Mouse (Mus musculus) kidney, postnatal 0 days (tissue): ENCODE data around the gene Kif1a. TPM values are rescaled to one million over a fixed set of nuclear protein-coding genes. Genes with fewer than 3 reads are reported as not detected.

Source experiments
- ATAC-seq: fragments of 200-750 bp; cut with Nextera tagmentation; replicated peaks from 2 replicates; pipeline ENCODE4 v1.8.0; 2017; ENCODE audit warnings: low read depth, moderate number of reproducible peaks, moderate TSS enrichment, moderate library complexity; ENCODE audit not compliant: low FRiP score
- DNase-seq: peaks from one replicate; pipeline ENCODE4 v3.0.0-alpha.2; 2016; ENCODE audit warnings: low spot score
- H3K27ac ChIP-seq: fragments of 300-500 bp; sonication (generic); 2 replicates; pipeline ENCODE4 v1.5.1; 2014; ENCODE audit warnings: mild to moderate bottlenecking
- H3K27me3 ChIP-seq: fragments of 300-500 bp; sonication (generic); 2 replicates; pipeline ENCODE4 v1.6.1; 2014; ENCODE audit warnings: low read length, mixed read lengths; ENCODE audit not compliant: insufficient read depth
- H3K36me3 ChIP-seq: fragments of 300-500 bp; sonication (generic); 2 replicates; pipeline ENCODE4 v1.6.1; 2014; ENCODE audit warnings: low read length, mixed read lengths; ENCODE audit not compliant: insufficient read depth
- H3K4me1 ChIP-seq: fragments of 300-500 bp; sonication (generic); replicated peaks from 2 replicates; pipeline ENCODE4 v1.6.1; 2014; ENCODE audit warnings: antibody characterized with exemption, low read length, mixed read lengths; ENCODE audit not compliant: insufficient read depth
- H3K4me2 ChIP-seq: fragments of 300-500 bp; sonication (generic); 2 replicates; pipeline ENCODE4 v1.6.1; 2014; ENCODE audit warnings: mild to moderate bottlenecking, low read length, moderate library complexity, mixed read lengths
- H3K4me3 ChIP-seq: fragments of 300-500 bp; sonication (generic); replicated peaks from 2 replicates; pipeline ENCODE4 v1.5.1; 2014; ENCODE audit warnings: low read depth, low read length
- H3K9ac ChIP-seq: fragments of 300-500 bp; sonication (generic); 2 replicates; pipeline ENCODE4 v1.6.1; 2014; ENCODE audit warnings: low read depth, low read length
- H3K9me3 ChIP-seq: fragments of 300-500 bp; sonication (generic); replicated peaks from 2 replicates; pipeline ENCODE4 v1.6.1; 2016; ENCODE audit warnings: low read length, inconsistent platforms, mixed read lengths
- CTCF ChIP-seq: IDR thresholded peaks from 2 replicates; pipeline ENCODE4 v1.5.1; 2016; ENCODE audit warnings: antibody characterized with exemption, low read depth, mild to moderate bottlenecking, moderate library complexity
- WGBS: fragments of 180-500 bp; shearing (Covaris S2); extraction: QIAGEN DNeasy Blood & Tissue Kit; methylation state at CpG from one replicate; pipeline ENCODE4 v1.1.7; 2014; 5-methylcytosine and 5-hydroxymethylcytosine counted together
- polyA plus RNA-seq: library from polyadenylated mRNA; unstranded; fragments of >200 nt; fragmentation: Nextera tagmentation; extraction: Ambion mirVana; gene quantifications from 2 replicates; pipeline ENCODE4 v1.2.1, GENCODE M21; 2015

The Kif1a gene
- polyA plus RNA-seq, 1 experiment from 2014 or later = 3.7 TPM

DNA sequence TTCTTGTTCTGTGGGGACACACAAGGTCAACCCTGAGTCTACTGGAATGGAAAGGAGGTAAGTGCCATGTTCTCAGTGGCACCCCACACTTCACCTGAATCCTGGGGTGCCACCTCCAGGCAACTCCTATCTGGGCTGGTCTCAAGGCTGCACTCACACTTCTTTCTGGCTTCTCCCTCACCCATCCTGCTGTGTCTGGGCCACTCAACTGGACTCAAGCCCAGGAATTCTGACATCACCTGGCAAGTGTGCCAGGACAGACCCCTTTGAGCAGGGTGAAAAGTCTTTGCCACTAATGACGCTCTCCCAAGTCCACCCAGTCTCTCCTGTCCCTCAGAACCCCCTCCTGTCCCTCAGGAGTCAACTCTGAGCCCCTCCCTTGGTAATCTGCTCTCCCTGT is 33.2 kb downstream of the Kif1a start:
- H3K9me3 ChIP-seq = no peaks in the 10 kb centered on the region
- H3K36me3 ChIP-seq = no peaks in the 10 kb centered on the region
- H3K4me2 ChIP-seq = no peak overlapping the region
- no peaks in the 10 kb centered on the region for H3K27me3 ChIP-seq
- H3K9ac ChIP-seq = no peak overlapping the region
- DNase-seq (no peak), ATAC-seq (no peak)
- H3K27ac ChIP-seq = no peak overlapping the region
- no peak for TF ChIP-seq CTCF
- no peaks in the 10 kb centered on the region for H3K4me1 ChIP-seq
- 89% methylated on average over 1 of the region's 1 CpGs for WGBS
- H3K4me3 ChIP-seq = no peak overlapping the region

DNA sequence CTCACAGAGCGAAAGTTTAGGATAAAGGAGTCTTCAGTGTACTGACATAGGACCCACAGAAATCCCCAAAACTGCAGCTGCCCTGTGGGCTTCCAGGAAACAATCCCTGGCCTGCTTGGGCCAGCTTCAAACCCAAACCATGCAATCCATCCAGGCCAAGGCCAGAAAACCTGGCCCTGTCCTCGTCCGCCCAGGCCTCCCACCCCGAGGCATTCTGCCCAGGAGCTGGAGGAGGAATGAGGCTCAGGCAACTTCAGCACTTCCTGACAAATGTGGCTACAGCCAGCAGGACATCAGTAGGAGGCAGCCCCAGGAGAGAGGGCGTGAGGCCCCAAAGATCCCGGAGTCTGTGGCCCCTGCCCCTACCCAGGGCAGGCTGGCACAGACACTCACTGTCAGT is 36.1 kb downstream of the Kif1a start:
- ATAC-seq (no peak), DNase-seq (no peak)
- Histone ChIP-seq H3K4me1 (no peaks in the 10 kb centered on the region), H3K9me3 (no peaks in the 10 kb centered on the region), H3K27me3 (no peaks in the 10 kb centered on the region), H3K9ac (no peak overlapping the region), H3K4me2 (no peak overlapping the region), H3K36me3 (no peaks in the 10 kb centered on the region), H3K4me3 (no peak overlapping the region), H3K27ac (no peak overlapping the region)
- no peak for TF ChIP-seq CTCF
- WGBS = 78% methylated on average over 6 of the region's 6 CpGs

DNA sequence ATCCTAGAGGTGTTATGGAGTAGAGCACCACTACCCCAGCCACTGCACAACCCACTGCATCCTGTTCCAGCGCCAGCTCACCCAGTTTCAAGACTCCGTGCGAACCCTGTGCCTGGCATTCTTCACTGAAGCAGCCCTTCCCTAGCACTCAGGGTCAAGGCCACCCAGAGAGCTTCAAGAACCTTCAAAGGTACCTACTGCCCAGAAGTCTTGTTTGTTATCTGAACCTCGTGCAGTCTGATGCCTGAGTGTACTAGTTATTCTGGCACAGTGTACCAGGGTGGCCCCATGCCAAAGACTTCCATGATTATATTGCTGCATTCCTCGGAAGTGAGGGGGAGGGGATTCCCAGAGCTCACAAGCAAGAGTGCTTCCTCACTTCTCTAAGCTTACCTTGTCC is 38.1 kb downstream of the Kif1a start:
- no peak overlapping the region for H3K27ac ChIP-seq
- WGBS = 56% methylated on average over 5 of the region's 5 CpGs
- ATAC-seq = no peak

DNA sequence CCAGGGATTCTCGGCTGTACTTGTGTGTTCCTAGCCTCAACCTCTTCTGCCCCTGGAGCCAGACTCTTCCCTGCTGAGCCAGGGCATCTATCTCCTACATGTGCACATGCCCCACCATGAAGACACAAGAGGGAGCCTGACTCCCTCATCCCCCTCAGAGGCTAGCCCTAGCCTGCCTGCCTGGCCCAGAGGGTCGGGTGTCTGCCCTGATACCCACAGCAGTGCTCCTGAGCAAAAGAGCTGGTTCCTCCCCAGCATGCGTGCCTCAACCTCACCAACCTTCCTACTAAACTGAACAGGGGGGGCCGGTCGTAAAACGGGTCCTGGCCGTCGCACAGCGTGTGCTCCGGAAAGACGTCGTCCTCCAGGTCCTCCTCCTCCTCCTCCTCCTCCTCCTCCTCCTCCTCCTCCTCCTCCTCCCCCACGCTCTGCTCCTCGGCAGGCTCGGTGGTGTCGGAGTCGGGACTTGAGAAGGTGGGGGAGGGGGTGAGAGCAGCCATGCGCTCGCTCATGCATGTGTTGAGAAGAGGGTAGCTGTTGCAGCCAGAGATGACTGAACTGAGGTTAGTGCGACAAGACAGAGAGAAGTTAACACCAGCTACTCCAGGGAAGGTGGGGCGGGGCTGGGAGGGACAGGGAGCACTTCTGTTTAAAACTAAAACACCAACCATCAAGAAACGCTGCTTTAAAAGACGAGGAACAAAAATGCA is 50.5 kb downstream of the Kif1a start:
- Histone ChIP-seq H3K9me3 (no peaks in the 10 kb centered on the region), H3K4me2 (peak overlapping the region; percentile 36), H3K4me3 (no peak overlapping the region), H3K36me3 (no peaks in the 10 kb centered on the region), H3K4me1 (no peaks in the 10 kb centered on the region), H3K27ac (no peak overlapping the region), H3K27me3 (no peaks in the 10 kb centered on the region), H3K9ac (no peak overlapping the region)
- ATAC-seq (0 out of 2 replicates have a peak, but pooled peaks have one; percentile 43), DNase-seq (peak; percentile 42)
- WGBS = 20% methylated on average over 18 of the region's 23 CpGs
- no peak for TF ChIP-seq CTCF

More for the DNA sequence above, 38.1 kb downstream of the Kif1a start:
- Histone ChIP-seq H3K36me3 (no peaks in the 10 kb centered on the region), H3K9ac (no peak overlapping the region), H3K27me3 (no peaks in the 10 kb centered on the region), H3K4me1 (no peaks in the 10 kb centered on the region), H3K4me3 (no peak overlapping the region), H3K9me3 (no peaks in the 10 kb centered on the region), H3K4me2 (no peak overlapping the region)
- peak; percentile 18 for DNase-seq
- TF ChIP-seq CTCF = no peak

DNA sequence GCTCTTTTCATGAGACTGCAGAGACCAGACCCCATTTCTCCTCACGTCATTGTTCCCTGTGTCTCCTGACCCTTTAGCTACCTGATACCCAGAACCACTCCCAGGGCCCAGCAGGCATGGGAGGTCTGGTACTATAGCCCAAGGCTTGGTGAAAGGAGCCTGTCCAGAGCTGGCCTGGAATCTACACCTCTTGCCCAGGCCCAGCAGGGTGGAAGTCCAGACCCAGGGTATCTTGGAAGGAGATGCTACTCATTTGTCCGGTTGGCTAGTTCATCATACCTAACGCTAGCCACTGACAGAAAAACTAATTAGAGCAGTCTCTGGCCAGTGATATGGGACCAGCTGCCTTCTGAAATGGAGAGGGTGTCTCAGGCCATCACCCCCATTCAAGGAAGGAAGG is 51.7 kb downstream of the Kif1a start:
- ATAC-seq = no peak
- H3K4me3 ChIP-seq = no peak overlapping the region
- H3K4me2 ChIP-seq = no peak overlapping the region
- H3K9ac ChIP-seq = no peak overlapping the region
- DNase-seq = no peak
- WGBS = 89% methylated on average over 3 of the region's 3 CpGs
- H3K27ac ChIP-seq = no peak overlapping the region
- TF ChIP-seq CTCF = no peak
- H3K36me3 ChIP-seq = no peaks in the 10 kb centered on the region
- no peaks in the 10 kb centered on the region for H3K27me3 ChIP-seq
- no peaks in the 10 kb centered on the region for H3K9me3 ChIP-seq
- H3K4me1 ChIP-seq = no peaks in the 10 kb centered on the region

DNA sequence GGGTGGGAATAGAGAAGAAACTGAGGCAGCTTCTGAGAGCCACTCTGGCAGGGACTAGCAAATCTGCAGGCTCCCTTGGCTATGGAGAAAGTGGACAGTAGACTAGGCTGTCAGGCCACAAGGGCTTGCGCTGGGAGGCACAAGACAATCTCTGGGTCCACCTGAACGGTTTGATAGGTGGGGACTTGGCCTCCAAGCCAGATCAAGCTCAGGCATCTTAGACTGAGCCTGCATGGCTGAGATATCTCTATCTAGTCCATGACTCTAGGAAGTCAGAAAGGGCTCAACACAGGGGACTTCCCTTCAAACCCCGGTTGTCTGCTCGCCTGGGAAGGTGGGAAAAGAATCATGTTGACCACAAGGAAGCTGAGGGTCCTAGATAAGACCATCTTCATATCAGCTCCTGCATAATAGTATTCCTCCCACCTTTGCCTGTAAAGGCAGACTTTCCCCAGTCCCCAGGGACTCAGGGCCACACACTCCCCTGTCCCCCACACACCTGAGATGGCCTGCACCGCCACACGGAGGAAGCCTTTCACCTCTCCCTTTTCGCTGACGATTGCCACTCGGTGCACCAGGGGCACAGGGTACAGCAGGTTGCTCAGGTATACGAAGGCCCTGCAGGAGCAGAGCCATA is 55.5 kb downstream of the Kif1a start:
- no peaks in the 10 kb centered on the region for H3K27me3 ChIP-seq
- H3K9me3 ChIP-seq = no peaks in the 10 kb centered on the region
- 86% methylated on average over 10 of the region's 10 CpGs for WGBS
- no peak for TF ChIP-seq CTCF
- H3K27ac ChIP-seq = no peak overlapping the region
- H3K9ac ChIP-seq = no peak overlapping the region
- no peak overlapping the region for H3K4me3 ChIP-seq
- no peak for ATAC-seq
- DNase-seq = no peak
- no peaks in the 10 kb centered on the region for H3K4me1 ChIP-seq
- no peaks in the 10 kb centered on the region for H3K36me3 ChIP-seq
- H3K4me2 ChIP-seq = no peak overlapping the region
